Mouse (Mus musculus): Measurements from ENCODE around the gene Slc38a7. TPM values are rescaled to one million over a fixed set of nuclear protein-coding genes. Genes with fewer than 3 reads are reported as not detected.

Gene Slc38a7
- polyA plus RNA-seq, 1 experiment from 2014 or later = 11.8 TPM

DNA sequence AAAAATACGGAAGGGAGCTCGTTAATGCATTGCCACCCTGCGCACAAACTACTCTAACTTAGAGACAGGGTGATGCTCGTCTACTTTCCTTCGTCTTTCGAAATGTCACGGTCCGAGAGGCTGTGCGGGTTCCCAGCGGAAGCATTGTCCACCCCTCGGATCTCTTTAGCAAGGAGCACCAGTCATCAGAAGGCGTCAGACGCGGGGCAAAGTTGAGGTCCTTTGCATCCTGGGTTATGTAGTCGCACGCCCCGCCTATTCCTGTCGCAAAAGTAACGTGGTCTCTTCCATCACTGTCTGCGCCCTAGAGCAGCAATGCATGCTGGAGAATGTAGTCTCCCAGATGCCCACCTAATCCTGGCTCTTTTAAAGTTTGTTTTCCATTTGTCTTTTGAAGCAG, 45.5 kb downstream of the Slc38a7 start:
- H3K9me3 ChIP-seq (replicated peaks; ENCODE audit: control insufficient read depth, low read length) = no peaks in the 10 kb centered on the region
- peak overlapping the region; percentile 82 for H3K4me2 ChIP-seq
- H3K4me3 ChIP-seq (ENCODE audit: low read depth, low read length) = peak overlapping the region; percentile 100
- H3K27ac ChIP-seq (ENCODE audit: low read depth, low read length) = peak overlapping the region; percentile 98
- H3K36me3 ChIP-seq (ENCODE audit: control insufficient read depth, insufficient read depth, low read length) = no peaks in the 10 kb centered on the region
- WGBS (ENCODE audit: insufficient replicate concordance) = under 1% methylated on average over 20 of the region's 20 CpGs
- H3K9ac ChIP-seq (ENCODE audit: low read depth, low read length) = peak overlapping the region; percentile 100
- H3K27me3 ChIP-seq (ENCODE audit: control insufficient read depth, insufficient read depth, low read length) = no peaks in the 10 kb centered on the region
- H3K4me1 ChIP-seq (ENCODE audit: control insufficient read depth, insufficient read depth, low read length) = peaks cover 22% of the 10 kb centered on the region
- ATAC-seq (replicated peaks; ENCODE audit: insufficient number of reproducible peaks, low FRiP score, low TSS enrichment) = peak; percentile 90

- ATAC-seq (replicated peaks; ENCODE audit: insufficient number of reproducible peaks, low FRiP score, low TSS enrichment) = peak; percentile 95
- Histone ChIP-seq H3K9me3 (replicated peaks; ENCODE audit: control insufficient read depth, low read length) (no peaks in the 10 kb centered on the region), H3K4me3 (ENCODE audit: low read depth, low read length) (peak within 1 kb of the TSS; percentile 100), H3K27me3 (ENCODE audit: control insufficient read depth, insufficient read depth, low read length) (no peaks in the 10 kb centered on the region), H3K4me1 (ENCODE audit: control insufficient read depth, insufficient read depth, low read length) (peaks cover 22% of the 10 kb centered on the region), H3K36me3 (ENCODE audit: control insufficient read depth, insufficient read depth, low read length) (no peaks in the 10 kb centered on the region), H3K27ac (ENCODE audit: low read depth, low read length) (peak within 1 kb of the TSS; percentile 98), H3K9ac (ENCODE audit: low read depth, low read length) (peak within 1 kb of the TSS; percentile 100), H3K4me2 (peak within 1 kb of the TSS; percentile 97)
- under 1% methylated on average over 43 of the region's 44 CpGs for WGBS (ENCODE audit: insufficient replicate concordance)
Measured at GRCm38 (mm10) chr8:95807331-95807843, 46.0 kb downstream of the Slc38a7 start, which contains the start of gene Cnot1. Gene Cnot1, minus strand, starts transcription at chr8:95807464.

GRCm38 (mm10) chr8:95806461-95807191, 46.7 kb downstream of the Slc38a7 start:
- H3K36me3 ChIP-seq (ENCODE audit: control insufficient read depth, insufficient read depth, low read length) = no peaks in the 10 kb centered on the region
- under 1% methylated on average over 56 of the region's 69 CpGs for WGBS (ENCODE audit: insufficient replicate concordance)
- H3K27ac ChIP-seq (ENCODE audit: low read depth, low read length) = peak overlapping the region; percentile 98
- peak; percentile 2; the same call in 1 of the 2 replicates for ATAC-seq (replicated peaks; ENCODE audit: insufficient number of reproducible peaks, low FRiP score, low TSS enrichment)
- peak overlapping the region; percentile 97 for H3K4me2 ChIP-seq
- H3K9ac ChIP-seq (ENCODE audit: low read depth, low read length) = peak overlapping the region; percentile 100
- H3K4me1 ChIP-seq (ENCODE audit: control insufficient read depth, insufficient read depth, low read length) = peaks cover 21% of the 10 kb centered on the region
- peak overlapping the region; percentile 100 for H3K4me3 ChIP-seq (ENCODE audit: low read depth, low read length)
- no peaks in the 10 kb centered on the region for H3K27me3 ChIP-seq (ENCODE audit: control insufficient read depth, insufficient read depth, low read length)
- no peaks in the 10 kb centered on the region for H3K9me3 ChIP-seq (replicated peaks; ENCODE audit: control insufficient read depth, low read length)

GRCm38 (mm10) chr8:95805482-95805881, 47.9 kb downstream of the Slc38a7 start:
- Histone ChIP-seq H3K9me3 (replicated peaks; ENCODE audit: control insufficient read depth, low read length) (no peaks in the 10 kb centered on the region), H3K4me2 (peak overlapping the region; percentile 97), H3K36me3 (ENCODE audit: control insufficient read depth, insufficient read depth, low read length) (no peaks in the 10 kb centered on the region; the same call in 1 of the 2 replicates), H3K4me1 (ENCODE audit: control insufficient read depth, insufficient read depth, low read length) (peaks cover 17% of the 10 kb centered on the region), H3K9ac (ENCODE audit: low read depth, low read length) (peak overlapping the region; percentile 100), H3K27me3 (ENCODE audit: control insufficient read depth, insufficient read depth, low read length) (no peaks in the 10 kb centered on the region), H3K4me3 (ENCODE audit: low read depth, low read length) (peak overlapping the region; percentile 100), H3K27ac (ENCODE audit: low read depth, low read length) (no peak overlapping the region)
- 63% methylated on average over 2 of the region's 2 CpGs for WGBS (ENCODE audit: insufficient replicate concordance)
- ATAC-seq (replicated peaks; ENCODE audit: insufficient number of reproducible peaks, low FRiP score, low TSS enrichment) = no peak

- ATAC-seq (replicated peaks; ENCODE audit: insufficient number of reproducible peaks, low FRiP score, low TSS enrichment) = no peak
- Histone ChIP-seq H3K27ac (ENCODE audit: low read depth, low read length) (no peak overlapping the region), H3K9me3 (replicated peaks; ENCODE audit: control insufficient read depth, low read length) (no peaks in the 10 kb centered on the region), H3K27me3 (ENCODE audit: control insufficient read depth, insufficient read depth, low read length) (no peaks in the 10 kb centered on the region), H3K36me3 (ENCODE audit: control insufficient read depth, insufficient read depth, low read length) (no peaks in the 10 kb centered on the region; the same call in 1 of the 2 replicates), H3K4me2 (no peak overlapping the region), H3K4me1 (ENCODE audit: control insufficient read depth, insufficient read depth, low read length) (peaks cover 18% of the 10 kb centered on the region), H3K4me3 (ENCODE audit: low read depth, low read length) (no peak overlapping the region), H3K9ac (ENCODE audit: low read depth, low read length) (no peak overlapping the region)
- 77% methylated on average over 8 of the region's 8 CpGs for WGBS (ENCODE audit: insufficient replicate concordance)
Measured at GRCm38 (mm10) chr8:95802231-95802630, 51.1 kb downstream of the Slc38a7 start.

DNA sequence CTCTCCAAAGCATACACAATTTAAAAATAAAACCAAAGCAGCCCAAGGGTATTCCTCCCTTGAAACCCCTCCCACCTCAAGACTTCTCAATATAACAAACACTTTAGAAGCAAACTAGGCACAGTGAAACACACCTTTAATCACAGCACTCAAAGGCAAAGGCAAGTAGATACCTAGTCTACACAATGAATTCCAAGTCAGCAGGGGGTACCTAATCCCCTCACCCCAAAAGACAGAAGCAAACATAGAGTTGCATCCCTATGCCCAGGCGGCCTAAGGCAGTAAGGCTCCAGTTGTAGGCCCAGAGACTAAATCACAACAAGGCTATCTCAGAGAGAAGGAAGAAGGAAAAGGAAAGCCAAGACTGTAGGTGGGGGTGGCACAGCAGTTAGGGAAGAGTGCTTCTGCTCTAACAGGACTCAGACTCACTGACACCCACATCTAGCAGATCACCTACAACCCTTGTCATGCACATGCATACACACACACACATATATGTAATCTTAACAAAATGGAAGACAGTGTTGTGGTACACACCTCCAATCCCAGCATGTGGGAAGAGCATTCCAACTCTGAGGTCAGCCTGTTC, 51.8 kb downstream of the Slc38a7 start:
- no peak for ATAC-seq (replicated peaks; ENCODE audit: insufficient number of reproducible peaks, low FRiP score, low TSS enrichment)
- WGBS (ENCODE audit: insufficient replicate concordance) = 86% methylated on average over 1 of the region's 1 CpGs
- peaks cover 18% of the 10 kb centered on the region for H3K4me1 ChIP-seq (ENCODE audit: control insufficient read depth, insufficient read depth, low read length)
- no peaks in the 10 kb centered on the region for H3K9me3 ChIP-seq (replicated peaks; ENCODE audit: control insufficient read depth, low read length)
- no peak overlapping the region for H3K4me2 ChIP-seq
- no peaks in the 10 kb centered on the region for H3K27me3 ChIP-seq (ENCODE audit: control insufficient read depth, insufficient read depth, low read length)
- H3K36me3 ChIP-seq (ENCODE audit: control insufficient read depth, insufficient read depth, low read length) = no peaks in the 10 kb centered on the region; the same call in 1 of the 2 replicates
- H3K27ac ChIP-seq (ENCODE audit: low read depth, low read length) = no peak overlapping the region
- no peak overlapping the region for H3K4me3 ChIP-seq (ENCODE audit: low read depth, low read length)
- no peak overlapping the region for H3K9ac ChIP-seq (ENCODE audit: low read depth, low read length)

DNA sequence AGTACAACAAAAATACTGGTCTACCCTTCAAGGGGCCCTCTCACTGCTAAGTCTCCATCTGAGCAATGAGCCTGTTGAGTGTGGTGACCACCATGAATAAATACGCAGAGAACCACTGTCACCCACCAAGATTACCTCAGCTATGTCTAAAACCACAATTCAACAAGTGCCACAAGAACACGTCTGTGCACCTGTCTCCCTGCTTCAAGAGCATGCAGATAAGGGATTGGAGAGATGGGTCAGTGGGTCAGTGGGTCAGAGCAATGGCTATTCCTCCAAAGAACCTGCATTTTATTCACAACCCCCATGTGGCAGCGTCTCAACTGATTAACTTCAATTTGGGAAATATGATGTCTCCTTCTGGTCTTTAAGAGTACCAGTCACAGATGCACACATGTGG, 53.0 kb downstream of the Slc38a7 start:
- peaks cover 10% of the 10 kb centered on the region for H3K4me1 ChIP-seq (ENCODE audit: control insufficient read depth, insufficient read depth, low read length)
- H3K9me3 ChIP-seq (replicated peaks; ENCODE audit: control insufficient read depth, low read length) = no peaks in the 10 kb centered on the region
- no peaks in the 10 kb centered on the region for H3K27me3 ChIP-seq (ENCODE audit: control insufficient read depth, insufficient read depth, low read length)
- 78% methylated on average over 3 of the region's 3 CpGs for WGBS (ENCODE audit: insufficient replicate concordance)
- H3K27ac ChIP-seq (ENCODE audit: low read depth, low read length) = no peak overlapping the region
- H3K4me3 ChIP-seq (ENCODE audit: low read depth, low read length) = no peak overlapping the region
- no peaks in the 10 kb centered on the region; the same call in 1 of the 2 replicates for H3K36me3 ChIP-seq (ENCODE audit: control insufficient read depth, insufficient read depth, low read length)
- H3K4me2 ChIP-seq = no peak overlapping the region
- no peak for ATAC-seq (replicated peaks; ENCODE audit: insufficient number of reproducible peaks, low FRiP score, low TSS enrichment)
- no peak overlapping the region for H3K9ac ChIP-seq (ENCODE audit: low read depth, low read length)

DNA sequence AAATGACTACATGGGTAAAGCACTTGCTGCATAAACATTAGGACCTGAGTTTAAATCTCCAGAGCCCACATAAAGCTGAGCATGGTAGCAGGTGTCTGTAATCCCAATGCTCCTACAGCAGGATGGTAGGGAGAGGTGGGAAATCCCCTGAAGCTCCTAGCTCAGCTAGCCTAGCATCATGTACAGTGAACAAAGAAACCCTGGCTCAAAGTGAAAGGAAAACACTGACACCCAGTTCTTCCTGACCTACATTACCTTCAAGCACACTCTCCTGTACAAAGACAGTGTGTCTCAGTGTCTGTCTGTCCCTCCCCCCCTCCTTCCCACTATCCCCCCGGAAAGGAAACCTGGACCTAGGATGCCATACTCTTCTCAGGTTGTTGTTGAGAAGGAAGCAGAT, 53.4 kb downstream of the Slc38a7 start:
- Histone ChIP-seq H3K36me3 (ENCODE audit: control insufficient read depth, insufficient read depth, low read length) (no peaks in the 10 kb centered on the region; the same call in 1 of the 2 replicates), H3K9ac (ENCODE audit: low read depth, low read length) (no peak overlapping the region), H3K27me3 (ENCODE audit: control insufficient read depth, insufficient read depth, low read length) (no peaks in the 10 kb centered on the region), H3K4me2 (no peak overlapping the region), H3K4me1 (ENCODE audit: control insufficient read depth, insufficient read depth, low read length) (peaks cover 9% of the 10 kb centered on the region), H3K9me3 (replicated peaks; ENCODE audit: control insufficient read depth, low read length) (no peaks in the 10 kb centered on the region), H3K27ac (ENCODE audit: low read depth, low read length) (no peak overlapping the region), H3K4me3 (ENCODE audit: low read depth, low read length) (no peak overlapping the region)
- 91% methylated on average over 1 of the region's 1 CpGs for WGBS (ENCODE audit: insufficient replicate concordance)
- no peak for ATAC-seq (replicated peaks; ENCODE audit: insufficient number of reproducible peaks, low FRiP score, low TSS enrichment)
